Mouse (Mus musculus) hindbrain, embryonic 11.5 days (tissue): Measurements from ENCODE around the gene Hist1h1d. TPM values are rescaled to one million over a fixed set of nuclear protein-coding genes. Genes with fewer than 3 reads are reported as not detected.
"Not testable (repeated sequence)": the region's sequence is repeated elsewhere in the genome, so short reads cannot be mapped to it uniquely, and the experiment has no call there.

Experiments
- ATAC-seq: fragments of 200-750 bp; cut with Nextera tagmentation; 2 replicates; pipeline ENCODE4 v1.8.0; 2017; ENCODE audit warnings: mild to moderate bottlenecking, moderate TSS enrichment, moderate library complexity; ENCODE audit not compliant: low FRiP score
- DNase-seq: peaks from one replicate; pipeline ENCODE4 v3.0.0-alpha.2; 2015; ENCODE audit warnings: low spot score
- H3K27ac ChIP-seq: fragments of 300-500 bp; sonication (generic); 2 replicates; pipeline ENCODE4 v1.5.1; 2014; ENCODE audit warnings: mild to moderate bottlenecking, low read depth, low read length
- H3K27me3 ChIP-seq: fragments of 300-500 bp; sonication (generic); 2 replicates; pipeline ENCODE4 v1.6.1; 2014; ENCODE audit warnings: mild to moderate bottlenecking, low read length, moderate library complexity, mixed read lengths; ENCODE audit not compliant: control insufficient read depth, insufficient read depth
- H3K36me3 ChIP-seq: fragments of 300-500 bp; sonication (generic); 2 replicates; pipeline ENCODE4 v1.6.1; 2014; ENCODE audit warnings: mild to moderate bottlenecking, low read length, moderate library complexity, mixed read lengths; ENCODE audit not compliant: control insufficient read depth, insufficient read depth
- H3K4me1 ChIP-seq: fragments of 300-500 bp; sonication (generic); replicated peaks from 2 replicates; pipeline ENCODE4 v1.6.1; 2014; ENCODE audit warnings: low read length, mixed read lengths; ENCODE audit not compliant: control insufficient read depth, insufficient read depth
- H3K4me2 ChIP-seq: fragments of 300-500 bp; sonication (generic); replicated peaks from 2 replicates; pipeline ENCODE4 v1.6.1; 2014; ENCODE audit warnings: mild to moderate bottlenecking, low read depth, low read length
- H3K4me3 ChIP-seq: fragments of 300-500 bp; sonication (generic); 2 replicates; pipeline ENCODE4 v1.5.1; 2014; ENCODE audit warnings: low read depth, low read length
- H3K9ac ChIP-seq: fragments of 300-500 bp; sonication (generic); 2 replicates; pipeline ENCODE4 v1.6.1; 2014; ENCODE audit warnings: low read depth, low read length
- H3K9me3 ChIP-seq: fragments of 300-500 bp; sonication (generic); 2 replicates; pipeline ENCODE4 v1.6.1; 2016; ENCODE audit warnings: low read length; ENCODE audit not compliant: control insufficient read depth
- WGBS: fragments of 180-500 bp; shearing (Covaris S2); extraction: QIAGEN DNeasy Blood & Tissue Kit; methylation state at CpG from one replicate; pipeline ENCODE4 v1.1.7; 2014; 5-methylcytosine and 5-hydroxymethylcytosine counted together
- polyA plus RNA-seq: library from polyadenylated mRNA; unstranded; fragments of >200 nt; fragmentation: Nextera tagmentation; extraction: Ambion mirVana; gene quantifications from 2 replicates; pipeline ENCODE4 v1.2.1, GENCODE M21; 2014

Gene Hist1h1d
- polyA plus RNA-seq, 1 experiment from 2014 or later = 0.56 TPM

- not testable (repeated sequence) for ATAC-seq, H3K4me1 ChIP-seq, DNase-seq, H3K9me3 ChIP-seq, H3K36me3 ChIP-seq, H3K27me3 ChIP-seq
- WGBS = 14% methylated on average over 17 of the region's 20 CpGs
- peak overlapping the region; percentile 23 for H3K4me3 ChIP-seq
- H3K9ac ChIP-seq = peak overlapping the region; percentile 50; the same call in 1 of the 2 replicates
- peak overlapping the region; percentile 63 for H3K4me2 ChIP-seq
- H3K27ac ChIP-seq = peak overlapping the region; percentile 94
These were observed 20.2 kb downstream of the Hist1h1d start for GRCm38 (mm10) chr13:23573034-23573897.

- peak within 1 kb of the TSS; percentile 41 for H3K4me3 ChIP-seq
- peak within 1 kb of the TSS; percentile 94 for H3K27ac ChIP-seq
- ATAC-seq (peak; percentile 91), DNase-seq (peak; percentile 91)
- WGBS = 0% methylated on average over 31 of the region's 42 CpGs
- H3K4me1 ChIP-seq, H3K27me3 ChIP-seq, H3K36me3 ChIP-seq, H3K9me3 ChIP-seq: not testable (repeated sequence)
- H3K9ac ChIP-seq = peak within 1 kb of the TSS; percentile 50; the same call in 1 of the 2 replicates
- H3K4me2 ChIP-seq = peak within 1 kb of the TSS; percentile 63
These were observed 20.9 kb downstream of the Hist1h1d start, which contains the start of the genes Hist1h2bf and Hist1h2ad for GRCm38 (mm10) chr13:23573898-23574524. Gene Hist1h2bf (minus strand): TSS chr13:23574196. Gene Hist1h2ad (plus strand): TSS chr13:23574381.

DNA sequence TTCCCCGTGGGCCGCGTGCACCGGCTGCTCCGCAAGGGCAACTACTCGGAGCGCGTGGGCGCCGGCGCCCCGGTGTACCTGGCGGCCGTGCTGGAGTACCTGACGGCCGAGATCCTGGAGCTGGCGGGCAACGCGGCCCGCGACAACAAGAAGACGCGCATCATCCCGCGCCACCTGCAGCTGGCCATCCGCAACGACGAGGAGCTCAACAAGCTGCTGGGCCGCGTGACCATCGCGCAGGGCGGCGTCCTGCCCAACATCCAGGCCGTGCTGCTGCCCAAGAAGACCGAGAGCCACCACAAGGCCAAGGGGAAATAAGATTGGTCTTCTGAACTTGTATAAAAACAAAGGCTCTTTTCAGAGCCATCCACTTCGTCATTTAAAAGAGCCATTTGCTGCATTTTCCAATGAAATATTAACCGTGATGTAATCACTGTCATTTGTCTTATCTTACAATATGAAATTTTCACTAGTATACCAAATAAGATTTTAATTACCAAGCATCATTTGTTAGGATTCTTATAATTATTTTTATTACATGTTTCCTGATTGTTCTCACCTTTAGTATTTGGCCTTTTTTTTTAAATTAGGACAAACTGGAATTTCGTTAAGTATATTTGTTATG is 21.6 kb downstream of the Hist1h1d start:
- not testable (repeated sequence) for H3K9me3 ChIP-seq, H3K4me1 ChIP-seq, H3K9ac ChIP-seq, H3K36me3 ChIP-seq, H3K27me3 ChIP-seq, DNase-seq
- ATAC-seq = peak; percentile 3; the same call in 1 of the 2 replicates
- peak overlapping the region; percentile 41 for H3K4me3 ChIP-seq
- H3K4me2 ChIP-seq = peak overlapping the region; percentile 43
- WGBS = under 1% methylated on average over 5 of the region's 39 CpGs
- H3K27ac ChIP-seq = peak overlapping the region; percentile 72

GRCm38 (mm10) chr13:23575271-23575851 is 22.3 kb downstream of the Hist1h1d start, which contains the start of gene Hist1h3d:
Gene Hist1h3d (plus strand): TSS chr13:23575763.
- no peaks in the 10 kb centered on the region for H3K27me3 ChIP-seq
- H3K36me3 ChIP-seq = no peaks in the 10 kb centered on the region
- peak within 1 kb of the TSS; percentile 66 for H3K4me2 ChIP-seq
- no peaks in the 10 kb centered on the region for H3K9me3 ChIP-seq
- H3K4me3 ChIP-seq = peak within 1 kb of the TSS; percentile 41
- peak; percentile 78 for DNase-seq
- peak within 1 kb of the TSS; percentile 77 for H3K27ac ChIP-seq
- under 1% methylated on average over 18 of the region's 18 CpGs for WGBS
- peak; percentile 63 for ATAC-seq
- peaks cover 2% of the 10 kb centered on the region; the same call in 1 of the 2 replicates for H3K4me1 ChIP-seq
- H3K9ac ChIP-seq = peak within 1 kb of the TSS; percentile 65

GRCm38 (mm10) chr13:23575864-23576313 is 22.8 kb downstream of the Hist1h1d start:
- peak overlapping the region; percentile 65 for H3K9ac ChIP-seq
- H3K4me2 ChIP-seq = peak overlapping the region; percentile 66
- H3K27ac ChIP-seq = peak overlapping the region; percentile 77
- peak; percentile 54 for DNase-seq
- 2% methylated on average over 8 of the region's 40 CpGs for WGBS
- not testable (repeated sequence) for H3K27me3 ChIP-seq, H3K4me1 ChIP-seq, H3K36me3 ChIP-seq, ATAC-seq, H3K9me3 ChIP-seq
- peak overlapping the region; percentile 41 for H3K4me3 ChIP-seq

DNA sequence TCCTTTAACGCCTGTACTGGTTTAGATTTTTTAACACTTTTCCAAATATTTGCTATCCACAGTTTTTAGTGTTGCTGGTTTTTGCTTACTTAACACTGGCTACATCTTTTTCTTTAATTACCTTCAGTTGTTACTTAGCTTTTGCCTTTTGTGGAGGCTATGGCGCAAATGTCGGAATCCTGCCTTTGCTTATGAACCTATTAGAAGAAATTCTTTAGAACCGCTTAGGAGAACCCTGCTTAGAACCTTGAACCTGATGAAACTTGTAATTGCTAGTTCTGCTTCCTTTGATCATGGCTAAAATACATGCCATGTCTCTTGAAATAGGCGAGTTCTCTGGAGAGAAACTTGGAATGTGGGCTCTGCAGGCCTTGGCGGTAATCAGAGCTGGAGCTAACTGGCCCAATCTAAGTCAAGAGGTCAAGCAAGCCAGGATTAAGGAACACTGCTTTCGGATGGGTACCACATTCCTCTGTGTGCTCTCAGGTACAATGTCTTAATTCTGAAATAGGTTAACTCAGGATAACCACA is 23.4 kb downstream of the Hist1h1d start:
- Histone ChIP-seq H3K4me2 (peak overlapping the region; percentile 66), H3K9ac (peak overlapping the region; percentile 65), H3K4me3 (peak overlapping the region; percentile 41), H3K27me3 (no peaks in the 10 kb centered on the region), H3K4me1 (peaks cover 2% of the 10 kb centered on the region; the same call in 1 of the 2 replicates), H3K27ac (peak overlapping the region; percentile 77), H3K9me3 (no peaks in the 10 kb centered on the region), H3K36me3 (no peaks in the 10 kb centered on the region)
- WGBS = 2% methylated on average over 7 of the region's 7 CpGs
- DNase-seq (peak; percentile 56), ATAC-seq (no peak)

- H3K27ac ChIP-seq = peak overlapping the region; percentile 77
- WGBS = 47% methylated on average over 6 of the region's 6 CpGs
- DNase-seq = peak; percentile 37
These were observed 24.0 kb downstream of the Hist1h1d start for GRCm38 (mm10) chr13:23576906-23577639.

More at GRCm38 (mm10) chr13:23576906-23577639, 24.0 kb downstream of the Hist1h1d start:
- H3K9me3 ChIP-seq = no peaks in the 10 kb centered on the region
- peak overlapping the region; percentile 66 for H3K4me2 ChIP-seq
- no peaks in the 10 kb centered on the region for H3K36me3 ChIP-seq
- no peak for ATAC-seq
- peaks cover 2% of the 10 kb centered on the region; the same call in 1 of the 2 replicates for H3K4me1 ChIP-seq
- no peaks in the 10 kb centered on the region for H3K27me3 ChIP-seq
- H3K4me3 ChIP-seq = peak overlapping the region; percentile 41
- peak overlapping the region; percentile 65 for H3K9ac ChIP-seq
